8 mouse cellular contexts compared by ENCODE assay signal in genomic region chr1:72716926-72717325, GRCm38 (mm10). TPM values are rescaled to one million over a fixed set of nuclear protein-coding genes. Genes with fewer than 3 reads are reported as not detected.
DNase-seq lines count a peak whose midpoint lies in the region; TF ChIP-seq lines count a peak whose summit lies in the region.
"Had no signal": no experiment of that assay in that cellular context is flagged by ENCODE, and none has a peak within 500 bp of the region (broad histone marks: within the 10 kb centered on the region; RNA-seq: fewer than 3 reads in every experiment).

No protein-coding gene starts in this region.

- TF ChIP-seq POLR2A in MEL (IDR thresholded peaks at IDR 0.05; ENCODE audit: control insufficient read depth in 1 of 2, insufficient read depth in 1 of 2, low read depth in 1 of 2, low read length in 2 of 2, poor library complexity in 1 of 2) = no peak

- peaks cover 14% of the 10 kb centered on the region for H3K79me2 ChIP-seq in MEL (ENCODE audit: control insufficient read depth, insufficient read depth, low read length, poor library complexity)

- no peak overlapping the region for H3K9ac ChIP-seq in MEL (ENCODE audit: control insufficient read depth, low read depth, low read length, poor library complexity, severe bottlenecking)
- H3K9ac ChIP-seq: lung, embryonic 15.5 days had no signal

- H3K4me1 ChIP-seq in MEL (ENCODE audit: control insufficient read depth in 1 of 2, insufficient read depth in 2 of 2, low read length in 2 of 2) = peaks cover 0 to 7% of the 10 kb centered on the region in 2 experiments; a peak in 3 of 4 replicates

- TF ChIP-seq EP300 in MEL (IDR thresholded peaks at IDR 0.05; ENCODE audit: low read depth in 1 of 2, low read length in 2 of 2) = no peak

- no peaks in the 10 kb centered on the region for H3K9me3 ChIP-seq in MEL (replicated peaks; ENCODE audit: insufficient read depth, low read length)
- H3K9me3 ChIP-seq: lung, embryonic 15.5 days had no signal

- no peak overlapping the region for H3K4me3 ChIP-seq in MEL (ENCODE audit: control insufficient read depth in 1 of 2, insufficient read depth in 1 of 2, low read depth in 2 of 2, low read length in 2 of 2)
- H3K4me3 ChIP-seq: lung, embryonic 15.5 days had no signal

- peak; percentile 44 for TF ChIP-seq RAD21 in MEL (IDR thresholded peaks at IDR 0.05; ENCODE audit: low read depth, low read length)

- peak; percentile 78 to 97 (median 92) for TF ChIP-seq CTCF in MEL (IDR thresholded peaks at IDR 0.05 in 2 of 3, conservative IDR thresholded peaks at IDR 0.05 in 1 of 3; ENCODE audit: control insufficient read depth in 1 of 3, insufficient read depth in 1 of 3, low read depth in 2 of 3, low read length in 3 of 3, poor library complexity in 1 of 3, severe bottlenecking in 1 of 3)

- DNase-seq in MEL (ENCODE audit: low read depth, low spot score) = peak; percentile 87
- peak; percentile 90 for DNase-seq in adrenal gland, postnatal 14 days
- peak; percentile 73 for DNase-seq in embryo, embryonic 9.5 days (ENCODE audit: extremely low spot score)
- peak; percentile 75 to 90 for DNase-seq in heart, postnatal 10 days
- peak; percentile 82 to 84 for DNase-seq in layer of hippocampus, postnatal 10 days (ENCODE audit: low spot score in 2 of 2)
- peak; percentile 88 for DNase-seq in lung, postnatal 14 days
- peak; percentile 55 for DNase-seq in skeletal muscle tissue, adult 2 months (ENCODE audit: low read depth, low spot score)

- no peak overlapping the region for H3K27ac ChIP-seq in MEL (ENCODE audit: control insufficient read depth, low read depth, low read length)

- no peaks in the 10 kb centered on the region for H3K27me3 ChIP-seq in MEL (ENCODE audit: control insufficient read depth in 1 of 2, insufficient read depth in 2 of 2, low read length in 2 of 2)
- H3K27me3 ChIP-seq: lung, embryonic 15.5 days had no signal

- intact Hi-C loops in heart, postnatal 10 days (cut with DNase I) = loop anchor here (2.0 to 5.0 kb wide), 3 partner anchors 405 to 1110 kb away; no protein-coding TSS in a partner anchor

- H3K36me3 ChIP-seq in MEL (ENCODE audit: control insufficient read depth in 1 of 2, insufficient read depth in 2 of 2, low read length in 2 of 2) = peaks cover 11 to 18% of the 10 kb centered on the region in 2 experiments

TF ChIP-seq in MEL, 35 proteins besides CTCF, POLR2A, EP300 and RAD21:
- peak; percentile 55; the same call in 1 of the 2 replicates for TF ChIP-seq MYC (IDR thresholded peaks at IDR 0.05; ENCODE audit: low read depth, low read length)
- TF ChIP-seq MXI1 (IDR thresholded peaks at IDR 0.05; ENCODE audit: low read depth, low read length) = peak; percentile 34; the same call in 1 of the 2 replicates
- peak; percentile 73 for TF ChIP-seq SMC3 (IDR thresholded peaks at IDR 0.05; ENCODE audit: low read depth, low read length)
- no peak for TF ChIP-seq ELF1 (IDR thresholded peaks at IDR 0.05; ENCODE audit: low read depth, low read length)
- TF ChIP-seq GATA1 (IDR thresholded peaks at IDR 0.05; ENCODE audit: low read depth, low read length) = peak; percentile 31; the same call in 1 of the 2 replicates
- no peak for TF ChIP-seq KAT2A (conservative IDR thresholded peaks at IDR 0.05; ENCODE audit: low read depth, low read length)
- TF ChIP-seq SIN3A (IDR thresholded peaks at IDR 0.05; ENCODE audit: low read length) = peak; percentile 41
- TF ChIP-seq CHD1 (IDR thresholded peaks at IDR 0.05; ENCODE audit: low read depth, low read length) = no peak
- 0 out of 2 replicates have a peak, but pooled peaks have one; percentile 22 for TF ChIP-seq MYB (IDR thresholded peaks at IDR 0.05; ENCODE audit: low read depth, low read length)
- TF ChIP-seq MAFK (IDR thresholded peaks at IDR 0.05; ENCODE audit: borderline replicate concordance, low read depth, low read length) = no peak
- no peak for TF ChIP-seq CHD2 (IDR thresholded peaks at IDR 0.05; ENCODE audit: low read length)
- TF ChIP-seq NRF1 (IDR thresholded peaks at IDR 0.05; ENCODE audit: insufficient read depth, low read depth, low read length, poor library complexity, severe bottlenecking) = no peak
- TF ChIP-seq ZNF384 (IDR thresholded peaks at IDR 0.05; ENCODE audit: low read depth, low read length) = no peak

RNA-seq across cellular contexts. Expression of gene Rpl37a, which starts 5.8 kb away (rescaled TPM):
- total RNA-seq in MEL (2012; rRNA removed) = 2,301 and 2,623 TPM in 2 replicates
- polyA plus RNA-seq in MEL (2012; ENCODE audit: insufficient read depth in 1 of 2, insufficient read length in 2 of 2, low read depth in 1 of 2, low replicate concordance in 2 of 2, missing spikeins in 1 of 2) = 1,000 to 10,000 TPM; 1,104 to 4,601 TPM
- total RNA-seq in adrenal gland, postnatal 14 days (2021) = 892 and 1,080 TPM in 2 replicates
- 100 to 1,000 TPM; 828 to 840 TPM for total RNA-seq in heart, postnatal 10 days (2021)
- total RNA-seq in layer of hippocampus, postnatal 10 days (2021) = 100 to 1,000 TPM; 607 to 734 TPM

RNA-seq across cellular contexts. Expression of gene Ankar, which starts 16.5 kb away (rescaled TPM):
- not detected in 2 replicates for total RNA-seq in MEL (2012; rRNA removed)
- not detected for polyA plus RNA-seq in MEL (2012; ENCODE audit: insufficient read depth in 1 of 2, insufficient read length in 2 of 2, low read depth in 1 of 2, low replicate concordance in 2 of 2, missing spikeins in 1 of 2)
- total RNA-seq in adrenal gland, postnatal 14 days (2021) = not detected in 2 replicates
- total RNA-seq in heart, postnatal 10 days (2021) = not detected
- not detected for total RNA-seq in layer of hippocampus, postnatal 10 days (2021)
- polyA plus RNA-seq: lung, embryonic 15.5 days had no signal
